ENCODE assay signal across 18 mouse cellular contexts in genomic region chr3:116373196-116373595, GRCm38 (mm10).
"Had no signal": no experiment of that assay in that cellular context is flagged by ENCODE, and none has a peak within 500 bp of the region (broad histone marks: within the 10 kb centered on the region; RNA-seq: fewer than 3 reads in every experiment).

No protein-coding gene starts in this region.

- DNase-seq: lung, adult 18-20 months; lung, embryonic 14.5 days; lung, postnatal 10 days; lung, postnatal 4 days; midbrain, embryonic 14.5 days; right cerebral cortex, adult 18-20 months; right cerebral cortex, postnatal 25 days; right cerebral cortex, postnatal 4 days; spleen, adult 18-20 months; thymus, adult 18-20 months; thymus, postnatal 14 days; thymus, postnatal 36 days had no signal

- H3K4me3 ChIP-seq: midbrain, embryonic 10.5 days; midbrain, embryonic 12.5 days; myocyte; neural tube, embryonic 13.5 days; neural tube, embryonic 15.5 days had no signal

- ATAC-seq: midbrain, embryonic 16.5 days had no signal

- H3K27ac ChIP-seq: midbrain, embryonic 10.5 days; midbrain, embryonic 12.5 days; neural tube, embryonic 13.5 days; neural tube, embryonic 15.5 days had no signal
